Mouse (Mus musculus) embryonic fibroblast, embryonic 13.5 days (primary cell): ENCODE data around the gene Naa16. TPM values are rescaled to one million over a fixed set of nuclear protein-coding genes. Genes with fewer than 3 reads are reported as not detected.

ENCODE experiments used
- H3K27ac ChIP-seq: 2 replicates; pipeline ENCODE4 v1.5.1; 2012; ENCODE audit warnings: low read length, control low read depth, inconsistent platforms; ENCODE audit not compliant: insufficient read depth
- H3K4me1 ChIP-seq: 2 replicates; pipeline ENCODE4 v1.6.1; 2011; ENCODE audit warnings: low read length; ENCODE audit not compliant: control insufficient read depth, insufficient read depth
- H3K4me3 ChIP-seq: 2 replicates; pipeline ENCODE4 v1.5.1; 2011; ENCODE audit warnings: mild to moderate bottlenecking, control low read depth, low read length; ENCODE audit not compliant: insufficient read depth
- CTCF ChIP-seq: IDR thresholded peaks from 2 replicates; pipeline ENCODE4 v1.5.1; 2011; ENCODE audit warnings: mild to moderate bottlenecking, control low read depth, low read length, moderate library complexity, borderline replicate concordance; ENCODE audit not compliant: insufficient read depth
- POLR2A ChIP-seq: IDR thresholded peaks from 2 replicates; pipeline ENCODE4 v1.6.1; 2011; ENCODE audit warnings: low read depth, mild to moderate bottlenecking, control low read depth, low read length, moderate library complexity
- polyA plus RNA-seq: library from polyadenylated mRNA; stranded (reverse); fragments of >200 nt; gene quantifications from 2 replicates; pipeline ENCODE4 v1.2.4, GENCODE M21; 2011; ENCODE audit warnings: low read depth; ENCODE audit not compliant: missing spikeins, insufficient read length

Gene Naa16
- polyA plus RNA-seq, 1 experiment, result 19.8 TPM

DNA sequence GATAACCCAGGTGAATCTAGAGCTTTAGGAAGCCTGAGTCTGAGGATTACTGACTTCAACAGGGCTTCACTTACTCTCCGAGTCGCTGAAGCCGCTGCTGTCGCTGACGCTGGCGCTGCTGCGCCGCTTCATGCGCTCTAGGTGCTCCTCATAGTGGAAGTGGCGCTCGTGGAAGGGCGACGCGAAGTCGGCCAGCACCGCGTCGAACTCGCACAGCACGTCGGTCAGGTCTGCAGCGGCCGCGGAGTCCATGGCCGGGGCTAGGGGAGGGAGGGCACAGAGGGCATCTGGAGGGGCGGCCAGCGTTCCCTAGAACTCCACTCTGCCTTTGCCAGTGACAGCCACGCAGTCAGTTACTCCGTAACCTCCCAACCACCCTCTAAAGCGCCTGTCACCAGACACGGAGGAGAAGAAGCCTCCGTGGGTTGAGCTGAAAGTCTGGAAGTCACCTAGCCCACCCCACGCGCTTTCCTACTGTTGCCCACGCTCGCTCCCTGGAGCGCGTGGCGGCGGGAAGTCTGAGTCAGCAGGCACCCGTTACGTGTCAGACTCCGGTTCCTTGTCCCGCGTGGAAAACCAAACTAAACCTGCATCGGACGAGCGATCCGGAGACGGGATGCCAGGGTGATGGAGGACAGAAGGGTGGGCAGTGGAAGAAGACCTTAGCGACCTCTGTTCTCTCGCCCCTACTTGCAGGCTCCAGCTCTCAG, 89.8 kb downstream of the Naa16 start:
- Histone ChIP-seq H3K27ac (no peak overlapping the region), H3K4me1 (no peaks in the 10 kb centered on the region; the same call in 1 of the 2 replicates), H3K4me3 (peak overlapping the region; percentile 39)
- TF ChIP-seq CTCF, result no peak
- TF ChIP-seq POLR2A, result no peak

DNA sequence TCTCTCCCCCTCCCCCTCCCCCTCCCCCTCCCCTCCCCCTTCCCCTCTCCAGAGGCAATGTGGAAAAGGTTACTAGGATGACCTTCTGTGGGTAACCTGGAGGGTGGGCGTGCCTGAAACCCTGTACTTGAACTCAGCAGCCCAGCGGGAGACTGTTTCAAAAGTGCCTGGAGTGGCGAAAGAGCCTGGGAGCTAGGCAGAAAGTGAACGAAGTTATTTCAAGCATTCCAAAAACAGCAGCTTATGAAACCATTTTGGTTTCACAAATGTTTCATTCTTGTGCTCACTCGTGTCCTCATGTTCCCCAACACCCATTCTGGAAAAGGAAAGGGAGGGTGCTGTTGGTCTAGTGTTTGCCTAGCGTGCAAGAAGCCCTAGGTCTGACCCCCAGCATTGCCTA, 90.8 kb downstream of the Naa16 start:
- peak overlapping the region; percentile 39; the same call in 1 of the 2 replicates for H3K4me3 ChIP-seq
- no peak overlapping the region for H3K27ac ChIP-seq
- no peak for TF ChIP-seq POLR2A
- no peak for TF ChIP-seq CTCF
- H3K4me1 ChIP-seq, result no peaks in the 10 kb centered on the region; the same call in 1 of the 2 replicates

DNA sequence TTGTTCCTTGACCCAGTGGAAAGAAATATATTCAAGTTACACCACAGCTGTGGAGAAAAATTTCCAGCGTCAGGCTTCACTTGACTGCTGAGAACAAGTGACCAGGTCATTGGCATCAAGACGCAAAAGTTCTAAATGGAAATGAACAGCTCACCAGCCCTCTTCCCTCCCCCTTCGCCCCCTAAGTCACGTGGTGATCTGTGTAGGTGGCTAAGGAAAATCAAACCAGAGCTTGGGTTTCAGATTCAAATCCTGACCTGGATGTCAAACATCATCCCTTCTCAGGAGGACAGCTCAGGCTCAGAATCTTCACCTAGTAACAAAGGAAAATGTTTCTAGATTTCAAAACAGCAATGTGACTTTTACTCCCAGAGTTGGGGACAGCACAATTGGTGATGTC, 91.3 kb downstream of the Naa16 start:
- H3K4me1 ChIP-seq, result no peaks in the 10 kb centered on the region; the same call in 1 of the 2 replicates
- no peak overlapping the region for H3K4me3 ChIP-seq
- TF ChIP-seq POLR2A, result no peak
- H3K27ac ChIP-seq, result no peak overlapping the region

DNA sequence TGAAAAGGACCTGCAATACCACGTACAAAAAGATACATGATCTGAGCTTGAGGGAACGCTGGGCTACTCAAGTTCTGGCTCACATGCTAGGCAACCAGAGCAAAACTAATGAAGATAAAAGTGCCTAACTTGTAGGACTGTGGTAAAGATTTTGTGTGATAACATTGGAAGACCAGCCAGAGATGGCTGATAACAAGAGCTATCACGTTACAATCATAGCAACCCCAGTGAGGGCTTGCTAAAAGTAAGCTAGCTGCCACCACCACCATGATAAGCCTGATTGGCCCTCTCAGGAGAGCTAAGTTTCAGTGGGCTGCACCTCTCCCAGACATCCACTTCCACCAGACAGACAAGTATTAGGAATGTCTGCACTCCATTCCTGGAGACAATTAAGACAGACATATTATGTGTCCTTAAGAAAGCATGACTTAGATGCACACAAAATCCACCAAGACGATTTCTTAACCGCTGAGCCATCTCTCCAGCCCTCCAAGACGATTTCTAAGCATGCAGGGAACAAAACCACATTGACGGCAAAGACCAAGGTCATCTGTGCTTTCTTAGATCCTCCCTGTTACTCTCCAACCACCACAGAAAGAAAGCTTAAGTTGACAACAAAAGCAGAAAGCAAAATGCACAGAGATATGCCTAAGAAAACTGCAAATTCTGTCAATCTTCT, 92.1 kb downstream of the Naa16 start:
- H3K27ac ChIP-seq, result no peak overlapping the region

DNA sequence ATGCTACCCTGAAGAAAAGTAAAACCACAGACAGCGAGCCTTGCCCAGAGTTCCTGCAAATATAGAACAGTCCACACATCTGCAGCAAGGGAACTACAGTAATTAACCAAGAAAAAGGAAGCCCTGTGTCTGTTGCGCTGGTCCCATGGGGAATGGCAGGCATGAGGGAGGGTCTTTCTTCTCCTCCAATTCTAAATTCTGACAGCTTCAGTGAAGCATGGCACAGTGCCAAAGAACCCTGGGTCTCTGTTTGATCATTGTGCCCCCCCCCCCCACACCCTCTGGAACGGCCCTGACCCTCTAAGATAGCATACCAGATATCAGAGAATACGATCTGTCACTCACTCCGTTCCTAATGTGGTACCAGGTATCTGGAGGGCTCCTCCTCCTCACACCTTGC, 93.7 kb downstream of the Naa16 start:
- H3K4me1 ChIP-seq, result peaks cover 4% of the 10 kb centered on the region

More for the DNA sequence above, 92.1 kb downstream of the Naa16 start:
- no peak for TF ChIP-seq CTCF
- TF ChIP-seq POLR2A, result no peak
- Histone ChIP-seq H3K4me1 (no peaks in the 10 kb centered on the region; the same call in 1 of the 2 replicates), H3K4me3 (no peak overlapping the region)

DNA sequence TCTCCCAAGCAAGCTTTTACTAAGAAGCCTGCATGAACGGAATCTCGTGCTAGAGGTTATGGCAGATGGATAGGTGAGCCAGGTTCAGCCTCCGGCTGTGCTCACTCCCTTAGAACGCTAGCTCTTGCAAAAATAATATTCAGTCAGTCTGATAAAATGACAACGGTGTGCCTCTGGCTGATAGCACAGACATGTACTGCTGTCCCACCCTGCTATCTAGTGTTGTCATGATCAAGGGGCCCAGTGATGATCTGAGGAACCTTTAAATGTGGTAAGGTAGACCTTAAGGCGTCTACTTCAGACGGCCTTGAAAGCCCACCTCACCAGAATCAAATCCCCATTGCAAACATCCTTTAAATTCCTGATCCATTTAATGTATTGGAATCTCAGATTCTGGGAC, 94.4 kb downstream of the Naa16 start:
- Histone ChIP-seq H3K4me3 (no peak overlapping the region), H3K4me1 (peaks cover 4% of the 10 kb centered on the region), H3K27ac (no peak overlapping the region)
- TF ChIP-seq CTCF (no peak), POLR2A (no peak)

More for the DNA sequence above, 93.7 kb downstream of the Naa16 start:
- no peak for TF ChIP-seq POLR2A
- no peak for TF ChIP-seq CTCF
- no peak overlapping the region for H3K27ac ChIP-seq
- H3K4me3 ChIP-seq, result no peak overlapping the region

DNA sequence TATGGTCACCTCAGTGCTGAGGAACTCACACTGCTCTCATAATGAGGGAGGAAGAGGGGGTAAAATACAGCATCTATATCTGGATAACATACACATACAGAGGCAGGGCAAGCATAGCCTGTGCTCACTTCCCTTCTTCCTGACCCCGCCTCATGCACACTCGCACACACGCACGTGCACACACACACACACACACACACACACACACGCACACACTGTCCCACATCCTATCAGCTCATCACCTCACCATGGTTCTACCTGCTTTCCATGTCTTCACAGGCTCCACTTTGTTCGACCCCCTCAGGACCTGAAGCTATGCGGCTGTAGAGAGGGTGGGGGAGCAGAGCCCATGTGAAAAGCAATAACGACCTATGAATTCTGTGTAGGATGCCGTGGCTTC, 95.0 kb downstream of the Naa16 start:
- TF ChIP-seq POLR2A, result no peak
- TF ChIP-seq CTCF, result no peak

DNA sequence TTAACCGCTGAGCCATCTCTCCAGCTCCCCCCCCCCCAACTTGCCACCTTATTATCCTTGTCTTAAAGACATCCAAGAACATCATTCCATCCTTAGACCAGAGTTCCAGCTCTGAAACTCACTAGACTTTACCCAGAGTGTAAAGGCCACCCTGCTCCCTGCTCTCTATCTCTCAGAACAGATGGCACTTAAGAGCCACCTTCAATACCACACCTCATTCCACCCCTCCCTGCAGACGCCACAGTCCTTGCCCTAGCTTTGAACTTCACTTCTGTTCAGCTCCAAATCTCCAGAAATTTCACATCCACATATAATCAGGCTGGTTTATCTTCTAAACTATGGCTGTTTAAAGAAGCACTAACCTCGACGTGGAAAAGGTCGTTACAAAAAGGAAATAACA, 95.6 kb downstream of the Naa16 start:
- Histone ChIP-seq H3K4me1 (peaks cover 7% of the 10 kb centered on the region), H3K27ac (no peak overlapping the region), H3K4me3 (no peak overlapping the region)
- no peak for TF ChIP-seq CTCF
- no peak for TF ChIP-seq POLR2A

More for the DNA sequence above, 95.0 kb downstream of the Naa16 start:
- Histone ChIP-seq H3K4me3 (no peak overlapping the region), H3K27ac (no peak overlapping the region), H3K4me1 (peaks cover 7% of the 10 kb centered on the region)

DNA sequence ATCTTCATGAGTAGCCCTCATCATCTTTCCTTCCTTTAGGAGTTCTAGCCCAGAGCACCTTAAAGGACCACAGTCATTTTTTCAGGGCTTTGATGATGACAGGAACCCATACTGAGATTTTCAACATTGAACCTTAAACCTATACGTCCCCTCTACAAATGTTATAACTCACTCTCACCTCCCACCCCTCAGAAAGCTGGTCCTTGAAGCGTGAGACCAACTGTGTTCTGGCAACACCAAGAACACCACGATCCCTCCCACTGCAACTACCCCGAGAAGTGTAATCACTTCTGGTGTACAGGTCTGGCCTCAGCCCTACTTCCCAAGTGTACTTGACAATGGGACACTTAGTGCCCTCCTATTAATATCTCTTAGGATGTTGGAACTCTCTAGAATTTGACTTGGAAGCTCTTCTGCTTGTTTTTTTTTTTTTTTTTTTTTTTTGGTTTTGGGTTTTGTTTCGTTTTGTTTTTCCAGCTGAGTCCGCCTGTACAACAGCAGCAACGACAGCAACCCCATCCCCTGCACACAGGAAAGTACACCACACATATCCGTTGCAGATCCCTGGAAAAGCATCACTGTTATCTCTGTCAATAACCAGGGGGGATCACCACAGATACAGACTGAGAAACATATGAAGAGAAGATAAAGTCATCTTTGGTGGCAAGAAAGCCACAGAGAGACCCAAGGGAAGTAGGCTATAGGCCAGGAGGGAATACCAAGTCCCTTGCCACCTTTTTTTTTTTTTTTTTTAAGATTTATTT, 96.3 kb downstream of the Naa16 start:
- Histone ChIP-seq H3K27ac (no peak overlapping the region), H3K4me1 (peaks cover 7% of the 10 kb centered on the region), H3K4me3 (no peak overlapping the region)
- no peak for TF ChIP-seq POLR2A
- no peak for TF ChIP-seq CTCF
